Mouse (Mus musculus): ENCODE measurements around the gene Sf3a3. TPM values are rescaled to one million over a fixed set of nuclear protein-coding genes. Genes with fewer than 3 reads are reported as not detected.
A peak's percentile ranks its signal among the peaks of the same experiment; 100 is the strongest.

Sf3a3 gene
- polyA plus RNA-seq, 1 experiment from 2014 or later = 73.4 TPM

- peaks cover 5 to 10% of the 10 kb centered on the region in 2 experiments; a peak in 3 of 4 replicates for H3K4me1 ChIP-seq (ENCODE audit: control insufficient read depth in 2 of 2, insufficient read depth in 2 of 2, low read length in 2 of 2)
- peak within 1 kb of the TSS; percentile 13 to 37; a peak in 3 of 4 replicates for H3K27ac ChIP-seq (replicated peaks in 1 of 2; ENCODE audit: control insufficient read depth in 1 of 2, insufficient read depth in 1 of 2, low read depth in 2 of 2, low read length in 2 of 2)
- H3K36me3 ChIP-seq (ENCODE audit: control insufficient read depth, insufficient read depth, low read length) = 0 out of 2 replicates have a peak, but pooled peaks cover 3% of the 10 kb centered on the region
- H3K27me3 ChIP-seq (ENCODE audit: control insufficient read depth, insufficient read depth, low read length) = no peaks in the 10 kb centered on the region
- no peaks in the 10 kb centered on the region for H3K9me3 ChIP-seq (ENCODE audit: control insufficient read depth, low read length)
- H3K4me2 ChIP-seq (ENCODE audit: low read length) = peak within 1 kb of the TSS; percentile 81
- peak within 1 kb of the TSS; percentile 68 to 78 for H3K4me3 ChIP-seq (ENCODE audit: control insufficient read depth in 1 of 2, insufficient read depth in 1 of 2, low read depth in 1 of 2, low read length in 2 of 2)
- ATAC-seq (ENCODE audit: insufficient number of reproducible peaks, insufficient read depth, low FRiP score, low read depth) = peak; percentile 74
- H3K9ac ChIP-seq (ENCODE audit: low read length) = peak within 1 kb of the TSS; percentile 77
- WGBS = 15% methylated on average over 25 of the region's 25 CpGs
Measured at GRCm38 (mm10) chr4:124741376-124742343, 27.1 kb downstream of the Sf3a3 start, which contains the start of gene Inpp5b. Inpp5b (plus strand) TSS chr4:124741850.

- Histone ChIP-seq H3K9me3 (ENCODE audit: control insufficient read depth, low read length) (no peaks in the 10 kb centered on the region), H3K9ac (ENCODE audit: low read length) (no peak overlapping the region), H3K4me1 (ENCODE audit: control insufficient read depth in 2 of 2, insufficient read depth in 2 of 2, low read length in 2 of 2) (peaks cover 5 to 10% of the 10 kb centered on the region in 2 experiments; a peak in 3 of 4 replicates), H3K4me2 (ENCODE audit: low read length) (no peak overlapping the region), H3K4me3 (ENCODE audit: control insufficient read depth in 1 of 2, insufficient read depth in 1 of 2, low read depth in 1 of 2, low read length in 2 of 2) (no peak overlapping the region), H3K36me3 (ENCODE audit: control insufficient read depth, insufficient read depth, low read length) (0 out of 2 replicates have a peak, but pooled peaks cover 3% of the 10 kb centered on the region), H3K27ac (replicated peaks in 1 of 2; ENCODE audit: control insufficient read depth in 1 of 2, insufficient read depth in 1 of 2, low read depth in 2 of 2, low read length in 2 of 2) (no peak overlapping the region), H3K27me3 (ENCODE audit: control insufficient read depth, insufficient read depth, low read length) (no peaks in the 10 kb centered on the region)
- 77% methylated on average over 11 of the region's 11 CpGs for WGBS
- ATAC-seq (ENCODE audit: insufficient number of reproducible peaks, insufficient read depth, low FRiP score, low read depth) = no peak
Measured at GRCm38 (mm10) chr4:124742839-124743238, 28.3 kb downstream of the Sf3a3 start.

GRCm38 (mm10) chr4:124746577-124746976, 32.0 kb downstream of the Sf3a3 start:
- Histone ChIP-seq H3K4me1 (ENCODE audit: control insufficient read depth in 2 of 2, insufficient read depth in 2 of 2, low read length in 2 of 2) (peaks cover 5 to 9% of the 10 kb centered on the region in 2 experiments; a peak in 3 of 4 replicates), H3K36me3 (ENCODE audit: control insufficient read depth, insufficient read depth, low read length) (0 out of 2 replicates have a peak, but pooled peaks cover 3% of the 10 kb centered on the region), H3K4me3 (ENCODE audit: control insufficient read depth in 1 of 2, insufficient read depth in 1 of 2, low read depth in 1 of 2, low read length in 2 of 2) (no peak overlapping the region), H3K27ac (replicated peaks in 1 of 2; ENCODE audit: control insufficient read depth in 1 of 2, insufficient read depth in 1 of 2, low read depth in 2 of 2, low read length in 2 of 2) (no peak overlapping the region), H3K9ac (ENCODE audit: low read length) (no peak overlapping the region), H3K27me3 (ENCODE audit: control insufficient read depth, insufficient read depth, low read length) (no peaks in the 10 kb centered on the region), H3K4me2 (ENCODE audit: low read length) (no peak overlapping the region), H3K9me3 (ENCODE audit: control insufficient read depth, low read length) (no peaks in the 10 kb centered on the region)
- 69% methylated on average over 7 of the region's 7 CpGs for WGBS
- ATAC-seq (ENCODE audit: insufficient number of reproducible peaks, insufficient read depth, low FRiP score, low read depth) = no peak

GRCm38 (mm10) chr4:124747851-124748250, 33.3 kb downstream of the Sf3a3 start:
- WGBS = 52% methylated on average over 4 of the region's 4 CpGs
- no peaks in the 10 kb centered on the region for H3K9me3 ChIP-seq (ENCODE audit: control insufficient read depth, low read length)
- 0 out of 2 replicates have a peak, but pooled peaks cover 3% of the 10 kb centered on the region for H3K36me3 ChIP-seq (ENCODE audit: control insufficient read depth, insufficient read depth, low read length)
- H3K4me1 ChIP-seq (ENCODE audit: control insufficient read depth in 2 of 2, insufficient read depth in 2 of 2, low read length in 2 of 2) = peaks cover 5 to 13% of the 10 kb centered on the region in 2 experiments; a peak in 3 of 4 replicates
- no peaks in the 10 kb centered on the region for H3K27me3 ChIP-seq (ENCODE audit: control insufficient read depth, insufficient read depth, low read length)
- ATAC-seq (ENCODE audit: insufficient number of reproducible peaks, insufficient read depth, low FRiP score, low read depth) = no peak
- H3K4me3 ChIP-seq (ENCODE audit: control insufficient read depth in 1 of 2, insufficient read depth in 1 of 2, low read depth in 1 of 2, low read length in 2 of 2) = no peak overlapping the region
- no peak overlapping the region for H3K27ac ChIP-seq (replicated peaks in 1 of 2; ENCODE audit: control insufficient read depth in 1 of 2, insufficient read depth in 1 of 2, low read depth in 2 of 2, low read length in 2 of 2)
- H3K9ac ChIP-seq (ENCODE audit: low read length) = no peak overlapping the region
- no peak overlapping the region for H3K4me2 ChIP-seq (ENCODE audit: low read length)

GRCm38 (mm10) chr4:124751300-124752250, 37.0 kb downstream of the Sf3a3 start:
- H3K27ac ChIP-seq (replicated peaks in 1 of 2; ENCODE audit: control insufficient read depth in 1 of 2, insufficient read depth in 1 of 2, low read depth in 2 of 2, low read length in 2 of 2) = no peak overlapping the region
- H3K36me3 ChIP-seq (ENCODE audit: control insufficient read depth, insufficient read depth, low read length) = no peaks in the 10 kb centered on the region
- H3K4me3 ChIP-seq (ENCODE audit: control insufficient read depth in 1 of 2, insufficient read depth in 1 of 2, low read depth in 1 of 2, low read length in 2 of 2) = peak overlapping the region; percentile 75 to 81
- H3K9ac ChIP-seq (ENCODE audit: low read length) = peak overlapping the region; percentile 74
- ATAC-seq (ENCODE audit: insufficient number of reproducible peaks, insufficient read depth, low FRiP score, low read depth) = peak; percentile 98
- peaks cover 10 to 31% of the 10 kb centered on the region in 2 experiments for H3K4me1 ChIP-seq (ENCODE audit: control insufficient read depth in 2 of 2, insufficient read depth in 2 of 2, low read length in 2 of 2)
- H3K4me2 ChIP-seq (ENCODE audit: low read length) = peak overlapping the region; percentile 86
- H3K27me3 ChIP-seq (ENCODE audit: control insufficient read depth, insufficient read depth, low read length) = no peaks in the 10 kb centered on the region
- WGBS = under 1% methylated on average over 75 of the region's 75 CpGs
- no peaks in the 10 kb centered on the region for H3K9me3 ChIP-seq (ENCODE audit: control insufficient read depth, low read length)

GRCm38 (mm10) chr4:124752281-124753199, 38.0 kb downstream of the Sf3a3 start:
- 13% methylated on average over 15 of the region's 15 CpGs for WGBS
- Histone ChIP-seq H3K27me3 (ENCODE audit: control insufficient read depth, insufficient read depth, low read length) (no peaks in the 10 kb centered on the region), H3K4me3 (ENCODE audit: control insufficient read depth in 1 of 2, insufficient read depth in 1 of 2, low read depth in 1 of 2, low read length in 2 of 2) (peak overlapping the region; percentile 75 to 81), H3K9me3 (ENCODE audit: control insufficient read depth, low read length) (no peaks in the 10 kb centered on the region), H3K4me2 (ENCODE audit: low read length) (peak overlapping the region; percentile 86), H3K9ac (ENCODE audit: low read length) (peak overlapping the region; percentile 74), H3K36me3 (ENCODE audit: control insufficient read depth, insufficient read depth, low read length) (no peaks in the 10 kb centered on the region; the same call in 1 of the 2 replicates), H3K4me1 (ENCODE audit: control insufficient read depth in 2 of 2, insufficient read depth in 2 of 2, low read length in 2 of 2) (peaks cover 10 to 31% of the 10 kb centered on the region in 2 experiments), H3K27ac (replicated peaks in 1 of 2; ENCODE audit: control insufficient read depth in 1 of 2, insufficient read depth in 1 of 2, low read depth in 2 of 2, low read length in 2 of 2) (no peak overlapping the region)
- ATAC-seq (ENCODE audit: insufficient number of reproducible peaks, insufficient read depth, low FRiP score, low read depth) = no peak
